Mouse (Mus musculus): ENCODE measurements around the gene Bloc1s4. TPM values are rescaled to one million over a fixed set of nuclear protein-coding genes. Genes with fewer than 3 reads are reported as not detected.

Gene Bloc1s4
- 21.6 and 22.2 TPM in 2 replicates for polyA plus RNA-seq (2015; fragmentation: Nextera tagmentation; extraction: Ambion mirVana)

GRCm38 (mm10) chr5:36748536-36749061 lies at the start of gene Bloc1s4:
Gene Bloc1s4 (minus strand): TSS chr5:36748650.

GRCm38 (mm10) chr5:36796296-36797014 lies 48.0 kb upstream of the Bloc1s4 start, which contains the start of gene Mrfap1:
Gene Mrfap1 (minus strand): TSS chr5:36796772.

Other genes starting within 250 kb of the Bloc1s4 start
- 12.5 and 14.9 TPM in 2 replicates for gene Tbc1d14, start 155.4 kb downstream of the Bloc1s4 start, polyA plus RNA-seq (2015; fragmentation: Nextera tagmentation; extraction: Ambion mirVana)
- gene D5Ertd579e, start 52.6 kb downstream of the Bloc1s4 start, polyA plus RNA-seq (2015; fragmentation: Nextera tagmentation; extraction: Ambion mirVana): 24.1 and 26.3 TPM in 2 replicates
- 171 and 187 TPM in 2 replicates for gene Mrfap1, start 48.1 kb upstream of the Bloc1s4 start, polyA plus RNA-seq (2015; fragmentation: Nextera tagmentation; extraction: Ambion mirVana)
- gene Man2b2, start 82.0 kb upstream of the Bloc1s4 start, polyA plus RNA-seq (2015; fragmentation: Nextera tagmentation; extraction: Ambion mirVana): 10.1 and 14.3 TPM in 2 replicates
- gene Ppp2r2c, start 119.9 kb upstream of the Bloc1s4 start, polyA plus RNA-seq (2015; fragmentation: Nextera tagmentation; extraction: Ambion mirVana): 0.02 TPM in 1 of 2 replicates, not detected in the other
- 1.3 TPM in 2 replicates for gene Wfs1, start 240.6 kb upstream of the Bloc1s4 start, polyA plus RNA-seq (2015; fragmentation: Nextera tagmentation; extraction: Ambion mirVana)